Mouse (Mus musculus): ENCODE data around the gene Mylpf. TPM values are rescaled to one million over a fixed set of nuclear protein-coding genes. Genes with fewer than 3 reads are reported as not detected.
A peak's percentile ranks its signal among the peaks of the same experiment; 100 is the strongest.
"Not testable (repeated sequence)": the region's sequence is repeated elsewhere in the genome, so short reads cannot be mapped to it uniquely, and the experiment has no call there.

Mylpf gene
- total RNA-seq, 1 experiment from 2014 or later: 10.9 TPM

- no peak for ATAC-seq (ENCODE audit: extremely low read depth, insufficient number of reproducible peaks, low FRiP score, poor library complexity, severe bottlenecking)
These were observed 11.8 kb downstream of the Mylpf start for GRCm38 (mm10) chr7:127220440-127220839.

GRCm38 (mm10) chr7:127223106-127223505 lies 14.4 kb downstream of the Mylpf start:
- no peak for ATAC-seq (ENCODE audit: extremely low read depth, insufficient number of reproducible peaks, low FRiP score, poor library complexity, severe bottlenecking)

- no peak for ATAC-seq (ENCODE audit: extremely low read depth, insufficient number of reproducible peaks, low FRiP score, poor library complexity, severe bottlenecking)
These were observed 15.1 kb downstream of the Mylpf start for GRCm38 (mm10) chr7:127223515-127224478.

- no peak for ATAC-seq (ENCODE audit: extremely low read depth, insufficient number of reproducible peaks, low FRiP score, poor library complexity, severe bottlenecking)
These were observed 15.9 kb downstream of the Mylpf start for GRCm38 (mm10) chr7:127224616-127225015.

GRCm38 (mm10) chr7:127225147-127225995 lies 16.7 kb downstream of the Mylpf start:
- ATAC-seq (ENCODE audit: extremely low read depth, insufficient number of reproducible peaks, low FRiP score, poor library complexity, severe bottlenecking): no peak

GRCm38 (mm10) chr7:127228615-127229303 lies 20.1 kb downstream of the Mylpf start:
- ATAC-seq (ENCODE audit: extremely low read depth, insufficient number of reproducible peaks, low FRiP score, poor library complexity, severe bottlenecking): peak; percentile 79

- ATAC-seq (ENCODE audit: extremely low read depth, insufficient number of reproducible peaks, low FRiP score, poor library complexity, severe bottlenecking): no peak
These were observed 22.7 kb downstream of the Mylpf start for GRCm38 (mm10) chr7:127231376-127231775.

- ATAC-seq (ENCODE audit: extremely low read depth, insufficient number of reproducible peaks, low FRiP score, poor library complexity, severe bottlenecking): no peak
These were observed 23.3 kb downstream of the Mylpf start for GRCm38 (mm10) chr7:127231826-127232621.

GRCm38 (mm10) chr7:127232622-127233367 lies 24.1 kb downstream of the Mylpf start, which contains the start of the genes Zfp553 and Sept1:
Zfp553 (plus strand) TSS chr7:127233061.
Sept1 (minus strand) TSS chr7:127233130.
- ATAC-seq (ENCODE audit: extremely low read depth, insufficient number of reproducible peaks, low FRiP score, poor library complexity, severe bottlenecking): peak; percentile 54

- ATAC-seq (ENCODE audit: extremely low read depth, insufficient number of reproducible peaks, low FRiP score, poor library complexity, severe bottlenecking): no peak
These were observed 24.7 kb downstream of the Mylpf start for GRCm38 (mm10) chr7:127233368-127233749.

GRCm38 (mm10) chr7:127233765-127234164 lies 25.1 kb downstream of the Mylpf start:
- ATAC-seq (ENCODE audit: extremely low read depth, insufficient number of reproducible peaks, low FRiP score, poor library complexity, severe bottlenecking): no peak

- no peak for ATAC-seq (ENCODE audit: extremely low read depth, insufficient number of reproducible peaks, low FRiP score, poor library complexity, severe bottlenecking)
These were observed 26.1 kb downstream of the Mylpf start for GRCm38 (mm10) chr7:127234777-127235176.

- ATAC-seq (ENCODE audit: extremely low read depth, insufficient number of reproducible peaks, low FRiP score, poor library complexity, severe bottlenecking): no peak
These were observed 34.7 kb downstream of the Mylpf start for GRCm38 (mm10) chr7:127243361-127243867.

GRCm38 (mm10) chr7:127243870-127244657 lies 35.4 kb downstream of the Mylpf start, which contains the start of gene Zfp771:
Zfp771 (plus strand) TSS chr7:127244274.
- ATAC-seq (ENCODE audit: extremely low read depth, insufficient number of reproducible peaks, low FRiP score, poor library complexity, severe bottlenecking): peak; percentile 91

- 0 out of 2 replicates have a peak, but pooled peaks have one; percentile 4 for ATAC-seq (ENCODE audit: extremely low read depth, insufficient number of reproducible peaks, low FRiP score, poor library complexity, severe bottlenecking)
These were observed 36.2 kb downstream of the Mylpf start for GRCm38 (mm10) chr7:127244658-127245510.

GRCm38 (mm10) chr7:127250511-127250910 lies 41.8 kb downstream of the Mylpf start:
- not testable (repeated sequence) for ATAC-seq (ENCODE audit: extremely low read depth, insufficient number of reproducible peaks, low FRiP score, poor library complexity, severe bottlenecking)

Measured in neutrophil, adult 5-6 weeks (primary cell).